Comparison of ENCODE assay signal across 7 mouse cellular contexts in the genomic region with DNA sequence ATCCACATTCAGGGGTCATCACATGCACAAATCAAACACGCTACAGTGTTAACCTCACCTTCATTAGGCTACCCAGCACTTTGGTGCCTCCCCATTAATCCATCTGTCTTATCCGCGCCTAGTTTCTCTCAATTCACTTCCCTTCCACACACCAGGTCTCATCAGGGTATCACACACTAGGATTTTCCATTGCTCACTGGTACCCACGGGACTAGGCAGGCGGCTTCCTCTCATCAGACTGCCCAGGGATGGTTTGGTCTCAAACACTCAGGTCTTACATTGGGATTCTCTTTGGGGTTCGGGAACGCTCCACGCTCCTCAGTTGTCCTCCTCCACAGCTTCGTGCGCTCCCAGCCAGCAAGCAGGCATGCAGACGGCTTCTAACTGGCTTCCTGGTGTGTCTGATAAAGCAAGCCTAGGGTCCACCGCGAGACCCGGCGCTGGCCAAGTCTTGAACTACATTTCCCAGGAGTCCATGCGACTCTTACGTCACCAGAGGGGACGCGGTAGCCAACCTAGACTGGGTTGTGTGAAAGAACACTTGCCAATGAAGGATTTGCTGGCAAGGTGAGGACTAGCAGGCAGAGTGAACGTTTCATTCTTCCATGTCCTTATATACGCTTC. TPM values are rescaled to one million over a fixed set of nuclear protein-coding genes. Genes with fewer than 3 reads are reported as not detected.
A peak's percentile ranks its signal among the peaks of the same experiment; 100 is the strongest.
DNase-seq lines count a peak whose midpoint lies in the region; ATAC-seq lines count a peak whose summit lies in the region.

A gene (minus strand): TSS at position 451 of the 624 bp plus-strand sequence.

- no peak within 1 kb of the TSS for H3K27ac ChIP-seq in intestine, embryonic 14.5 days (ENCODE audit: low read depth)

- 0 out of 2 replicates have a peak, but pooled peaks cover 11% of the 10 kb centered on the region for H3K36me3 ChIP-seq in intestine, embryonic 14.5 days (ENCODE audit: control insufficient read depth, insufficient read depth, low read length)

- ATAC-seq in intestine, embryonic 14.5 days (replicated peaks; ENCODE audit: low FRiP score, low TSS enrichment, low read depth): peak; percentile 96

- intact Hi-C loops in left cerebral cortex, postnatal 14 days (cut with DNase I): loop anchor here (5.0 kb wide), 1 partner anchor 36 kb away; a partner anchor contains a TSS

- no peaks in the 10 kb centered on the region for H3K27me3 ChIP-seq in intestine, embryonic 14.5 days (replicated peaks; ENCODE audit: control insufficient read depth, insufficient read depth, low read length)

- peak; percentile 74 to 76 for DNase-seq in adrenal gland, adult 18-20 months (ENCODE audit: low spot score in 2 of 2)
- DNase-seq in embryo, embryonic 11 days: peak; percentile 95
- peak; percentile 64 for DNase-seq in gastrocnemius, postnatal 25 days
- DNase-seq in intestine, embryonic 14.5 days (ENCODE audit: low spot score): peak; percentile 96
- peak; percentile 90 to 94 for DNase-seq in left cerebral cortex, postnatal 14 days (ENCODE audit: low spot score in 2 of 2)
- peak; percentile 92 for DNase-seq in mesoderm, embryonic 11.5 days (ENCODE audit: low read depth, low spot score)
- DNase-seq in right cerebral cortex, postnatal 4 days: peak; percentile 80

- peak within 1 kb of the TSS; percentile 68 for H3K4me3 ChIP-seq in intestine, embryonic 14.5 days (ENCODE audit: low read depth, low read length)

- H3K9me3 ChIP-seq in intestine, embryonic 14.5 days (ENCODE audit: control insufficient read depth, low read length): no peaks in the 10 kb centered on the region

- under 1% methylated on average over 21 of the region's 21 CpGs for WGBS in intestine, embryonic 14.5 days

- peak within 1 kb of the TSS; percentile 57 for H3K9ac ChIP-seq in intestine, embryonic 14.5 days (ENCODE audit: low read length)

- H3K4me2 ChIP-seq in intestine, embryonic 14.5 days (ENCODE audit: low read length): peak within 1 kb of the TSS; percentile 84

- H3K4me1 ChIP-seq in intestine, embryonic 14.5 days (replicated peaks; ENCODE audit: control insufficient read depth, insufficient read depth, low read length): peaks cover 4% of the 10 kb centered on the region; the same call in 1 of the 2 replicates

RNA-seq across cellular contexts. Expression of the gene that starts here (rescaled TPM):
- 1 to 10 TPM in 1 of 2 experiments, under 1 TPM in 1; 0.53 to 2.2 TPM for total RNA-seq in adrenal gland, adult 18-20 months (2021)
- total RNA-seq in gastrocnemius, postnatal 25 days (2021): 1 to 10 TPM; 1.6 TPM
- polyA plus RNA-seq in intestine, embryonic 14.5 days (2014; fragmentation: Nextera tagmentation; extraction: Ambion mirVana): 5.4 and 7.9 TPM in 2 replicates
- total RNA-seq in left cerebral cortex, postnatal 14 days (2021): 10 to 100 TPM; 20.3 to 23.2 TPM

Comparison
In these comparisons a context has a peak if more than half of its experiments do, and no peak if none do; other contexts are left out.
1. RNA of the gene that starts here (total RNA-seq): 20.3 to 23.2 TPM in left cerebral cortex, postnatal 14 days; 0.53 to 2.2 TPM in adrenal gland, adult 18-20 months and 1.6 TPM in gastrocnemius, postnatal 25 days; every median in the first group is over 4 times any median in the second.
2. Peak in every context shown above with its lines, with median percentiles within 50 percentile points of each other: DNase-seq.